Mouse (Mus musculus) liver, embryonic 16.5 days (tissue): Measurements from ENCODE around the gene Nfe2l1. TPM values are rescaled to one million over a fixed set of nuclear protein-coding genes. Genes with fewer than 3 reads are reported as not detected.
"Not testable (repeated sequence)": the region's sequence is repeated elsewhere in the genome, so short reads cannot be mapped to it uniquely, and the experiment has no call there.

ENCODE experiments used
- ATAC-seq: fragments of 200-750 bp; cut with Nextera tagmentation; 2 replicates; pipeline ENCODE4 v1.8.0; 2017; ENCODE audit warnings: low read depth, mild to moderate bottlenecking, moderate number of reproducible peaks, moderate library complexity
- H3K27ac ChIP-seq: fragments of 300-500 bp; sonication (generic); 2 replicates; pipeline ENCODE4 v1.5.1; 2014; ENCODE audit warnings: mild to moderate bottlenecking, low read length
- H3K27me3 ChIP-seq: fragments of 300-500 bp; sonication (generic); 2 replicates; pipeline ENCODE4 v1.6.1; 2014; ENCODE audit warnings: low read depth, low read length, mixed read lengths; ENCODE audit not compliant: control insufficient read depth, insufficient read depth
- H3K36me3 ChIP-seq: fragments of 300-500 bp; sonication (generic); 2 replicates; pipeline ENCODE4 v1.6.1; 2014; ENCODE audit warnings: mild to moderate bottlenecking; ENCODE audit not compliant: control insufficient read depth, insufficient read depth
- H3K4me1 ChIP-seq: fragments of 300-500 bp; sonication (generic); 2 replicates; pipeline ENCODE4 v1.6.1; 2014; ENCODE audit warnings: low read depth, low read length, mixed read lengths; ENCODE audit not compliant: control insufficient read depth
- H3K4me2 ChIP-seq: fragments of 300-500 bp; sonication (generic); 2 replicates; pipeline ENCODE4 v1.6.1; 2014; ENCODE audit warnings: low read depth, low read length, mixed read lengths
- H3K4me3 ChIP-seq: fragments of 300-500 bp; sonication (generic); 2 replicates; pipeline ENCODE4 v1.5.1; 2014; ENCODE audit warnings: low read depth, mild to moderate bottlenecking, low read length
- H3K9ac ChIP-seq: fragments of 300-500 bp; sonication (generic); 2 replicates; pipeline ENCODE4 v1.6.1; 2014; ENCODE audit warnings: low read depth, low read length
- H3K9me3 ChIP-seq: fragments of 300-500 bp; sonication (generic); replicated peaks from 2 replicates; pipeline ENCODE4 v1.6.1; 2016; ENCODE audit warnings: low read length; ENCODE audit not compliant: control insufficient read depth
- WGBS: fragments of 180-500 bp; shearing (Covaris S2); extraction: QIAGEN DNeasy Blood & Tissue Kit; methylation state at CpG from one replicate; pipeline ENCODE4 v1.1.7; 2014; ENCODE audit not compliant: insufficient replicate concordance; 5-methylcytosine and 5-hydroxymethylcytosine counted together
- polyA plus RNA-seq: library from polyadenylated mRNA; unstranded; fragments of >200 nt; fragmentation: Nextera tagmentation; extraction: Ambion mirVana; gene quantifications from 2 replicates; pipeline ENCODE4 v1.2.1, GENCODE M21; 2015

The Nfe2l1 gene
- polyA plus RNA-seq, 1 experiment from 2014 or later: 20.1 TPM

DNA sequence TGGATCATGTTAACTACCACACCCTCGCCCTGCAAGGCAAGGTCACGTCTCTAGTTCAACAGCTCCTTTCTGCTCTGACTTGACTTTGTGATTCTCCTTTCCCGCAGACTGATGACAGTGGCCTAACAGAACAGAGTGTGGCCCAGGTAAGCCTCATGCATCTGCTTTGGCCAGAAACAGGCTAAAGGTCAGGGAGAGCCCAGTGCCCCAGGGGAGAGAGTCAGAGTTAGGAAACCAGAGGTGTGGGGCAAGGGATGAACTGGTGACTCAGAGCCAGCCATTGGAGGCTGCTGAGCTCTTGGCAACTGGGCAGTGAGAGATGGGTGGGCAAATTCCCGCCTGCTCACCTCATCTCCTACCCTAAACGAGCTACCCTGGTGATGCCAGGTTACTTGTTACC lies 27.7 kb upstream of the Nfe2l1 start:
- peak; percentile 42 for ATAC-seq
- Histone ChIP-seq H3K4me2 (no peak overlapping the region), H3K4me3 (no peak overlapping the region), H3K36me3 (no peaks in the 10 kb centered on the region), H3K27me3 (peaks cover under 1% of the 10 kb centered on the region; the same call in 1 of the 2 replicates), H3K27ac (no peak overlapping the region), H3K9ac (no peak overlapping the region), H3K4me1 (peaks cover 9% of the 10 kb centered on the region), H3K9me3 (no peaks in the 10 kb centered on the region)
- WGBS: 63% methylated on average over 5 of the region's 5 CpGs

GRCm38 (mm10) chr11:96849681-96850467 lies 20.1 kb upstream of the Nfe2l1 start, which contains the start of gene Copz2:
Gene Copz2 (plus strand): TSS chr11:96849870.
- peaks cover 15% of the 10 kb centered on the region for H3K27me3 ChIP-seq
- H3K9me3 ChIP-seq: no peaks in the 10 kb centered on the region
- peak within 1 kb of the TSS; percentile 62 for H3K4me2 ChIP-seq
- H3K4me3 ChIP-seq: peak within 1 kb of the TSS; percentile 60
- peak; percentile 76 for ATAC-seq
- H3K36me3 ChIP-seq: no peaks in the 10 kb centered on the region
- H3K4me1 ChIP-seq: no peaks in the 10 kb centered on the region
- 1% methylated on average over 58 of the region's 60 CpGs for WGBS
- H3K27ac ChIP-seq: no peak within 1 kb of the TSS
- peak within 1 kb of the TSS; percentile 55 for H3K9ac ChIP-seq

DNA sequence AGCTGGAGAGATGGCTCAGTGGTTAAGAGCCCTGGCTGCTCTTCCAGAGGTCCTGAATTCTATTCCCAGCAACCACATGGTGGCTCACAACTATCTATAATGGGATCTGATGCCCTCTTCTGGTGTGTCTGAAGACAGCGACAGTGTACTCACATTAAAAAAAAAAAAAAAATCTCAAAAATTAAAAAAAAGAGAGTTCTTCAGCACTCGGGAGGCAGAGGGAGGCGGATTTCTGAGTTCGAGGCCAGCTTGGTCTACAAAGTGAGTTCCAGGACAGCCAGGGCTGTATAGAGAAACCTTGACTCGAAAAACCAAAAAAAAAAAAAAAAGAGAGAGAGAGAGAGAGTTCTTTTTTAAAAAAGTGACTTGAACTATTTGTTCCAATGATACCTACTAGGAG lies 19.4 kb upstream of the Nfe2l1 start:
- 47% methylated on average over 5 of the region's 5 CpGs for WGBS
- H3K36me3 ChIP-seq, H3K4me3 ChIP-seq, H3K9ac ChIP-seq, H3K9me3 ChIP-seq, ATAC-seq, H3K4me1 ChIP-seq, H3K27ac ChIP-seq: not testable (repeated sequence)
- Histone ChIP-seq H3K27me3 (peaks cover 15% of the 10 kb centered on the region), H3K4me2 (peak overlapping the region; percentile 62; the same call in 1 of the 2 replicates)

GRCm38 (mm10) chr11:96848694-96849093 lies 18.9 kb upstream of the Nfe2l1 start:
- no peaks in the 10 kb centered on the region for H3K36me3 ChIP-seq
- H3K4me2 ChIP-seq: no peak overlapping the region
- no peak overlapping the region for H3K4me3 ChIP-seq
- no peak overlapping the region for H3K27ac ChIP-seq
- H3K9ac ChIP-seq: no peak overlapping the region
- H3K9me3 ChIP-seq: no peaks in the 10 kb centered on the region
- no peaks in the 10 kb centered on the region for H3K4me1 ChIP-seq
- ATAC-seq: no peak
- H3K27me3 ChIP-seq: peaks cover 15% of the 10 kb centered on the region
- WGBS: 66% methylated on average over 9 of the region's 9 CpGs

DNA sequence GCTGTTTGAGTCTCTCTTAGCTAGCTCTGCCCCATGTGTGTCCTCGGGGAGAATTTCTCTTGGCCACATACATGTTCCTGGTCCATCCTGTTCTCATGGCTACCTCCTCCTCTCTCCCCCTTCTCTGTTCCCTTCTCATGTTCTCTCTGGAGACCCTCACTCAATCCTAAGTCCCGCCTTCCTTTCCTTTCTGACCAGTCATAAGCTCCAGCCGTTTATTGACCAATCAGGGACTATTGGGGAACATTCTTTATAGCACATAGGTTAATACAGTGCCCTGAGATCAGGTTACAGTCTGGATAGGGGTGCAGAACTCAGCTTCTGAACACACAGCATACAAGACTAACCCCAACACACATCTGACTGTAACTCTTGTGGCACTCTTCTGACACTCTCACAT lies 17.5 kb upstream of the Nfe2l1 start:
- Histone ChIP-seq H3K27ac (no peak overlapping the region), H3K4me3 (no peak overlapping the region), H3K27me3 (peaks cover 15% of the 10 kb centered on the region), H3K36me3 (no peaks in the 10 kb centered on the region), H3K4me2 (no peak overlapping the region), H3K9ac (no peak overlapping the region), H3K4me1 (no peaks in the 10 kb centered on the region), H3K9me3 (no peaks in the 10 kb centered on the region)
- ATAC-seq: no peak
- 41% methylated on average over 3 of the region's 3 CpGs for WGBS

DNA sequence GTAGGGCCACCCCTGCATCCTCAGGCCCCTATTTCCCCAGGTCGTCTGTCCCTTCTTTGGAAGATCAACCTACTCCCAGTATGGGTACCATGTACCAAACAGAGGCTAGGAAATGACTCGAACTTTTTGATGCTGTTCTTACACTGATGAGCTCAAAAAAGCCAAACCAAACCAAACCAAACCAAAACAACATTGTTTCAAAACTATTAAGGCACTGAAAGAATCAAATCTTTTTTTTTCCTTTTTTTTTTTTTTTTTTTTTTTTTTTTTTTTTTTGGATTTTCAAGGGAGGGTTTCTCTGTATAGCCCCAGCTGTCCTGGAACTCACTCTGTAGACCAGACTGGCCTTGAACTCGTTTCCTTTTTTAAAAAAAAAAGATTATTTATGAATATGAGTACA lies 13.9 kb upstream of the Nfe2l1 start:
- H3K9ac ChIP-seq: no peak overlapping the region
- no peaks in the 10 kb centered on the region for H3K4me1 ChIP-seq
- H3K27ac ChIP-seq: no peak overlapping the region
- H3K36me3 ChIP-seq: no peaks in the 10 kb centered on the region
- no peak overlapping the region for H3K4me3 ChIP-seq
- H3K27me3 ChIP-seq: no peaks in the 10 kb centered on the region; the same call in 1 of the 2 replicates
- no peak overlapping the region for H3K4me2 ChIP-seq
- no peaks in the 10 kb centered on the region for H3K9me3 ChIP-seq
- no peak for ATAC-seq
- WGBS: 41% methylated on average over 3 of the region's 3 CpGs

DNA sequence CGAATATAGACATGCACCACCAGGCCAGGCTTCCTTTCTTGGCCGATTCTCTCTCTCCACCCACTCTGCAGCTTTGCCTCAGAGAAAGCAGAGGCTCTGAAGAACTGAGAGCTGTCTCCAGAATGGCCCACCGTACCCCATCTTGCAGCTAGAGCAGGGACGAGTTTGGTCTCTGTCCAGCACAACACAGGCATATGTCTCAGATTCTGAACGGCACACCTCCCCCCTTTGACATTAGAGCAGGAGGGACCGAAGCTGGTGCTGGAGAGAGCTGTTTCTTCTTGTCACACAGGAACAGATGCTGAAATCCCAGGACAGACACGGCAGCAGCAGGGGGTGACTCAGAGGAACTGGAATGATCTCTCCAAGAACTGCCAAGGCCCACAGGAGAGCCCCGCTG lies 10.5 kb upstream of the Nfe2l1 start:
- no peak overlapping the region for H3K27ac ChIP-seq
- H3K9ac ChIP-seq: no peak overlapping the region
- ATAC-seq: no peak
- H3K36me3 ChIP-seq: no peaks in the 10 kb centered on the region
- WGBS: 46% methylated on average over 8 of the region's 8 CpGs
- H3K4me3 ChIP-seq: no peak overlapping the region
- H3K27me3 ChIP-seq: no peaks in the 10 kb centered on the region
- H3K9me3 ChIP-seq: no peaks in the 10 kb centered on the region
- no peak overlapping the region for H3K4me2 ChIP-seq
- no peaks in the 10 kb centered on the region for H3K4me1 ChIP-seq

- H3K4me3 ChIP-seq: no peak overlapping the region
- H3K27ac ChIP-seq: no peak overlapping the region
- H3K4me1 ChIP-seq: no peaks in the 10 kb centered on the region
- H3K4me2 ChIP-seq: no peak overlapping the region
- 58% methylated on average over 3 of the region's 3 CpGs for WGBS
- no peak for ATAC-seq
- no peak overlapping the region for H3K9ac ChIP-seq
- no peaks in the 10 kb centered on the region for H3K27me3 ChIP-seq
- no peaks in the 10 kb centered on the region for H3K9me3 ChIP-seq
- H3K36me3 ChIP-seq: no peaks in the 10 kb centered on the region
Measured at GRCm38 (mm10) chr11:96839877-96840276, 10.1 kb upstream of the Nfe2l1 start.

DNA sequence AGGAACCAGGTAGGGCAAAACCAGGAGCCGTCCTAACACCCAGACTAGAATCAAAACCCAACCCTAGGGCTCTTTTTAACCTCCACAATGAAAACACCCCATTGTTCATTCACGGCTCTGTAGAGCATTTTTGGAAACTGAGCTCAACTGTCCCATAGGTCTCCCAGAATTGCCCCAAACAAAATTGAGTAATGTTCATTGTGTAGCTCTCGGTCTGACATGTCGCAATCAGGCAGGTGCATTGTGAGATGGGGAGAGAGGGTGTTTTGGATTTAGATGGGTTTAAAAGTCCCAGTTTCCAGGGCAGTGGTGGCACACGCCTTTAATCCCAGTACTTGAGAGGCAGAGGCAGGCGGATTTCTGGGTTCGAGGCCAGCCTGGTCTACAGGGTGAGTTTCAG lies 9.7 kb upstream of the Nfe2l1 start:
- Histone ChIP-seq H3K27me3 (no peaks in the 10 kb centered on the region), H3K27ac (no peak overlapping the region), H3K36me3 (no peaks in the 10 kb centered on the region), H3K4me2 (no peak overlapping the region), H3K9me3 (no peaks in the 10 kb centered on the region), H3K4me1 (no peaks in the 10 kb centered on the region), H3K9ac (no peak overlapping the region), H3K4me3 (no peak overlapping the region)
- no peak for ATAC-seq
- WGBS: 55% methylated on average over 7 of the region's 7 CpGs
